Mouse (Mus musculus): ENCODE results near the gene Hcfc1. TPM values are rescaled to one million over a fixed set of nuclear protein-coding genes. Genes with fewer than 3 reads are reported as not detected.
A peak's percentile ranks its signal among the peaks of the same experiment; 100 is the strongest.

Gene Hcfc1
- polyA plus RNA-seq, 1 experiment from 2014 or later, result 52.1 TPM

GRCm38 (mm10) chrX:73922550-73922882, 43.6 kb downstream of the Hcfc1 start:
- peak overlapping the region; percentile 70 for H3K9ac ChIP-seq (ENCODE audit: low read depth, low read length)
- no peak for ATAC-seq (replicated peaks; ENCODE audit: insufficient number of reproducible peaks, low FRiP score, low TSS enrichment)
- H3K27me3 ChIP-seq (ENCODE audit: control insufficient read depth, insufficient read depth, low read length), result no peaks in the 10 kb centered on the region
- H3K4me1 ChIP-seq (ENCODE audit: control insufficient read depth, insufficient read depth, low read length), result no peaks in the 10 kb centered on the region
- peak overlapping the region; percentile 68 for H3K4me2 ChIP-seq
- H3K4me3 ChIP-seq (ENCODE audit: low read depth, low read length), result peak overlapping the region; percentile 53
- no peaks in the 10 kb centered on the region for H3K9me3 ChIP-seq (replicated peaks; ENCODE audit: control insufficient read depth, low read length)
- 0 out of 2 replicates have a peak, but pooled peaks cover 2% of the 10 kb centered on the region for H3K36me3 ChIP-seq (ENCODE audit: control insufficient read depth, insufficient read depth, low read length)
- WGBS (ENCODE audit: insufficient replicate concordance), result 70% methylated on average over 8 of the region's 8 CpGs
- peak overlapping the region; percentile 71; the same call in 1 of the 2 replicates for H3K27ac ChIP-seq (ENCODE audit: low read depth, low read length)

GRCm38 (mm10) chrX:73921823-73922549, 44.2 kb downstream of the Hcfc1 start, which contains the start of the genes Arhgap4 and Naa10:
Gene Arhgap4, minus strand, starts transcription at chrX:73921870.
Gene Naa10, minus strand, starts transcription at chrX:73921944.
- 12% methylated on average over 43 of the region's 43 CpGs for WGBS (ENCODE audit: insufficient replicate concordance)
- peak; percentile 96 for ATAC-seq (replicated peaks; ENCODE audit: insufficient number of reproducible peaks, low FRiP score, low TSS enrichment)

GRCm38 (mm10) chrX:73921285-73921822, 44.8 kb downstream of the Hcfc1 start:
- peak overlapping the region; percentile 53 for H3K4me3 ChIP-seq (ENCODE audit: low read depth, low read length)
- ATAC-seq (replicated peaks; ENCODE audit: insufficient number of reproducible peaks, low FRiP score, low TSS enrichment), result 0 out of 2 replicates have a peak, but pooled peaks have one; percentile 20
- H3K4me2 ChIP-seq, result peak overlapping the region; percentile 73
- peak overlapping the region; percentile 62 for H3K9ac ChIP-seq (ENCODE audit: low read depth, low read length)
- H3K9me3 ChIP-seq (replicated peaks; ENCODE audit: control insufficient read depth, low read length), result no peaks in the 10 kb centered on the region
- peak overlapping the region; percentile 70 for H3K27ac ChIP-seq (ENCODE audit: low read depth, low read length)
- H3K27me3 ChIP-seq (ENCODE audit: control insufficient read depth, insufficient read depth, low read length), result no peaks in the 10 kb centered on the region
- WGBS (ENCODE audit: insufficient replicate concordance), result 13% methylated on average over 34 of the region's 34 CpGs
- H3K4me1 ChIP-seq (ENCODE audit: control insufficient read depth, insufficient read depth, low read length), result no peaks in the 10 kb centered on the region
- 0 out of 2 replicates have a peak, but pooled peaks cover 2% of the 10 kb centered on the region for H3K36me3 ChIP-seq (ENCODE audit: control insufficient read depth, insufficient read depth, low read length)

More at GRCm38 (mm10) chrX:73921823-73922549, 44.2 kb downstream of the Hcfc1 start, which contains the start of the genes Arhgap4 and Naa10:
- Histone ChIP-seq H3K4me2 (peak within 1 kb of the TSS; percentile 73), H3K4me1 (ENCODE audit: control insufficient read depth, insufficient read depth, low read length) (no peaks in the 10 kb centered on the region), H3K27me3 (ENCODE audit: control insufficient read depth, insufficient read depth, low read length) (no peaks in the 10 kb centered on the region), H3K4me3 (ENCODE audit: low read depth, low read length) (peak within 1 kb of the TSS; percentile 53), H3K27ac (ENCODE audit: low read depth, low read length) (peak within 1 kb of the TSS; percentile 71), H3K9ac (ENCODE audit: low read depth, low read length) (peak within 1 kb of the TSS; percentile 70), H3K36me3 (ENCODE audit: control insufficient read depth, insufficient read depth, low read length) (0 out of 2 replicates have a peak, but pooled peaks cover 2% of the 10 kb centered on the region), H3K9me3 (replicated peaks; ENCODE audit: control insufficient read depth, low read length) (no peaks in the 10 kb centered on the region)

- no peak for ATAC-seq (replicated peaks; ENCODE audit: insufficient number of reproducible peaks, low FRiP score, low TSS enrichment)
- no peak overlapping the region for H3K4me3 ChIP-seq (ENCODE audit: low read depth, low read length)
- 83% methylated on average over 5 of the region's 5 CpGs for WGBS (ENCODE audit: insufficient replicate concordance)
- no peaks in the 10 kb centered on the region for H3K27me3 ChIP-seq (ENCODE audit: control insufficient read depth, insufficient read depth, low read length)
- H3K4me1 ChIP-seq (ENCODE audit: control insufficient read depth, insufficient read depth, low read length), result no peaks in the 10 kb centered on the region
- no peaks in the 10 kb centered on the region for H3K9me3 ChIP-seq (replicated peaks; ENCODE audit: control insufficient read depth, low read length)
- H3K9ac ChIP-seq (ENCODE audit: low read depth, low read length), result no peak overlapping the region
- 0 out of 2 replicates have a peak, but pooled peaks cover 2% of the 10 kb centered on the region for H3K36me3 ChIP-seq (ENCODE audit: control insufficient read depth, insufficient read depth, low read length)
- no peak overlapping the region for H3K4me2 ChIP-seq
- H3K27ac ChIP-seq (ENCODE audit: low read depth, low read length), result no peak overlapping the region
Measured at GRCm38 (mm10) chrX:73918631-73919030, 47.5 kb downstream of the Hcfc1 start.

- no peaks in the 10 kb centered on the region for H3K4me1 ChIP-seq (ENCODE audit: control insufficient read depth, insufficient read depth, low read length)
- H3K27me3 ChIP-seq (ENCODE audit: control insufficient read depth, insufficient read depth, low read length), result no peaks in the 10 kb centered on the region
- no peaks in the 10 kb centered on the region for H3K9me3 ChIP-seq (replicated peaks; ENCODE audit: control insufficient read depth, low read length)
- H3K9ac ChIP-seq (ENCODE audit: low read depth, low read length), result no peak overlapping the region
- H3K4me2 ChIP-seq, result no peak overlapping the region
- no peak for ATAC-seq (replicated peaks; ENCODE audit: insufficient number of reproducible peaks, low FRiP score, low TSS enrichment)
- no peak overlapping the region for H3K4me3 ChIP-seq (ENCODE audit: low read depth, low read length)
- 77% methylated on average over 8 of the region's 8 CpGs for WGBS (ENCODE audit: insufficient replicate concordance)
- H3K36me3 ChIP-seq (ENCODE audit: control insufficient read depth, insufficient read depth, low read length), result 0 out of 2 replicates have a peak, but pooled peaks cover 2% of the 10 kb centered on the region
- no peak overlapping the region for H3K27ac ChIP-seq (ENCODE audit: low read depth, low read length)
Measured at GRCm38 (mm10) chrX:73916945-73917344, 49.2 kb downstream of the Hcfc1 start.

- H3K9ac ChIP-seq (ENCODE audit: low read depth, low read length), result no peak overlapping the region
- H3K9me3 ChIP-seq (replicated peaks; ENCODE audit: control insufficient read depth, low read length), result no peaks in the 10 kb centered on the region
- H3K27ac ChIP-seq (ENCODE audit: low read depth, low read length), result peak overlapping the region; percentile 71
- H3K36me3 ChIP-seq (ENCODE audit: control insufficient read depth, insufficient read depth, low read length), result 0 out of 2 replicates have a peak, but pooled peaks cover 2% of the 10 kb centered on the region
- H3K4me1 ChIP-seq (ENCODE audit: control insufficient read depth, insufficient read depth, low read length), result peaks cover 2% of the 10 kb centered on the region; the same call in 1 of the 2 replicates
- ATAC-seq (replicated peaks; ENCODE audit: insufficient number of reproducible peaks, low FRiP score, low TSS enrichment), result peak; percentile 96
- peak overlapping the region; percentile 18 for H3K4me3 ChIP-seq (ENCODE audit: low read depth, low read length)
- H3K4me2 ChIP-seq, result peak overlapping the region; percentile 49
- WGBS (ENCODE audit: insufficient replicate concordance), result 23% methylated on average over 31 of the region's 31 CpGs
- no peaks in the 10 kb centered on the region for H3K27me3 ChIP-seq (ENCODE audit: control insufficient read depth, insufficient read depth, low read length)
Measured at GRCm38 (mm10) chrX:73914827-73915703, 51.1 kb downstream of the Hcfc1 start.

- no peak overlapping the region for H3K9ac ChIP-seq (ENCODE audit: low read depth, low read length)
- WGBS (ENCODE audit: insufficient replicate concordance), result 64% methylated on average over 2 of the region's 2 CpGs
- no peaks in the 10 kb centered on the region for H3K27me3 ChIP-seq (ENCODE audit: control insufficient read depth, insufficient read depth, low read length)
- no peaks in the 10 kb centered on the region for H3K36me3 ChIP-seq (ENCODE audit: control insufficient read depth, insufficient read depth, low read length)
- H3K4me1 ChIP-seq (ENCODE audit: control insufficient read depth, insufficient read depth, low read length), result peaks cover 2% of the 10 kb centered on the region; the same call in 1 of the 2 replicates
- H3K9me3 ChIP-seq (replicated peaks; ENCODE audit: control insufficient read depth, low read length), result no peaks in the 10 kb centered on the region
- H3K4me3 ChIP-seq (ENCODE audit: low read depth, low read length), result no peak overlapping the region
- no peak overlapping the region for H3K4me2 ChIP-seq
- no peak for ATAC-seq (replicated peaks; ENCODE audit: insufficient number of reproducible peaks, low FRiP score, low TSS enrichment)
- H3K27ac ChIP-seq (ENCODE audit: low read depth, low read length), result no peak overlapping the region
Measured at GRCm38 (mm10) chrX:73911588-73911987, 54.6 kb downstream of the Hcfc1 start.

GRCm38 (mm10) chrX:73911156-73911555, 55.0 kb downstream of the Hcfc1 start:
- no peaks in the 10 kb centered on the region for H3K27me3 ChIP-seq (ENCODE audit: control insufficient read depth, insufficient read depth, low read length)
- H3K36me3 ChIP-seq (ENCODE audit: control insufficient read depth, insufficient read depth, low read length), result no peaks in the 10 kb centered on the region
- no peak for ATAC-seq (replicated peaks; ENCODE audit: insufficient number of reproducible peaks, low FRiP score, low TSS enrichment)
- peak overlapping the region; percentile 56 for H3K4me2 ChIP-seq
- no peak overlapping the region for H3K27ac ChIP-seq (ENCODE audit: low read depth, low read length)
- H3K4me3 ChIP-seq (ENCODE audit: low read depth, low read length), result peak overlapping the region; percentile 25; the same call in 1 of the 2 replicates
- H3K4me1 ChIP-seq (ENCODE audit: control insufficient read depth, insufficient read depth, low read length), result peaks cover 2% of the 10 kb centered on the region; the same call in 1 of the 2 replicates
- H3K9ac ChIP-seq (ENCODE audit: low read depth, low read length), result no peak overlapping the region
- WGBS (ENCODE audit: insufficient replicate concordance), result 22% methylated on average over 24 of the region's 26 CpGs
- H3K9me3 ChIP-seq (replicated peaks; ENCODE audit: control insufficient read depth, low read length), result no peaks in the 10 kb centered on the region

Measured in heart, embryonic 11.5 days (tissue).